Mouse (Mus musculus) gastrocnemius, adult 2 months (tissue): ENCODE data around the gene Rarb. TPM values are rescaled to one million over a fixed set of nuclear protein-coding genes. Genes with fewer than 3 reads are reported as not detected.
"Not testable (repeated sequence)": the region's sequence is repeated elsewhere in the genome, so short reads cannot be mapped to it uniquely, and the experiment has no call there.

ENCODE experiments used
- DNase-seq: peaks from one replicate; pipeline ENCODE4 v3.0.0; 2022
- H3K27ac ChIP-seq: fragments of 200-600 bp; 2 replicates; pipeline ENCODE4 v1.8.1; 2022; ENCODE audit warnings: mild to moderate bottlenecking
- H3K4me3 ChIP-seq: fragments of 200-600 bp; 2 replicates; pipeline ENCODE4 v1.8.1; 2022; ENCODE audit warnings: mild to moderate bottlenecking, moderate library complexity
- CTCF ChIP-seq: fragments of 200-600 bp; IDR thresholded peaks from 2 replicates; pipeline ENCODE4 v1.8.1; 2022; ENCODE audit warnings: antibody characterized with exemption, mild to moderate bottlenecking, moderate library complexity
- intact Hi-C: fragments of 180-260 bp; cut with DNase I; formaldehyde crosslinking; loops from one replicate; pipeline ENCODE4 v1.15.1; 2025
- total RNA-seq, 2 experiments: library from RNA; stranded (reverse); gene quantifications; 2 replicates each; pipeline ENCODE4 v1.2.3; 2021

The Rarb gene
- total RNA-seq, 2 experiments from 2014 or later = 12.9 to 13.1 TPM

- Histone ChIP-seq H3K27ac (no peak overlapping the region), H3K4me3 (no peak overlapping the region)
- no peak for TF ChIP-seq CTCF
- intact Hi-C loops = no loop called here
- no peak for DNase-seq
Observed at GRCm38 (mm10) chr14:16762773-16763172, 56.2 kb downstream of the Rarb start.

- Histone ChIP-seq H3K4me3 (no peak overlapping the region), H3K27ac (no peak overlapping the region)
- no peak for TF ChIP-seq CTCF
- intact Hi-C loops = no loop called here
- DNase-seq = no peak
Observed at GRCm38 (mm10) chr14:16758773-16759434, 60.1 kb downstream of the Rarb start.

GRCm38 (mm10) chr14:16755601-16756000 lies 63.4 kb downstream of the Rarb start:
- H3K27ac ChIP-seq, DNase-seq, intact Hi-C loops, H3K4me3 ChIP-seq: not testable (repeated sequence)

- no peak overlapping the region for H3K4me3 ChIP-seq
- no peak for DNase-seq
- no peak overlapping the region for H3K27ac ChIP-seq
- intact Hi-C loops = no loop called here
- no peak for TF ChIP-seq CTCF
Observed at GRCm38 (mm10) chr14:16752648-16753047, 66.3 kb downstream of the Rarb start.

- TF ChIP-seq CTCF = no peak
- intact Hi-C loops = no loop called here
Observed at GRCm38 (mm10) chr14:16746982-16747578, 71.9 kb downstream of the Rarb start.

GRCm38 (mm10) chr14:16740982-16741739 lies 77.8 kb downstream of the Rarb start:
- TF ChIP-seq CTCF = no peak
- intact Hi-C loops = no loop called here
- Histone ChIP-seq H3K27ac (no peak overlapping the region), H3K4me3 (peak overlapping the region; percentile 7; the same call in 1 of the 2 replicates)
- no peak for DNase-seq

More at GRCm38 (mm10) chr14:16746982-16747578, 71.9 kb downstream of the Rarb start:
- Histone ChIP-seq H3K4me3 (no peak overlapping the region), H3K27ac (no peak overlapping the region)
- DNase-seq = no peak

- intact Hi-C loops = no loop called here
- TF ChIP-seq CTCF = no peak
- H3K4me3 ChIP-seq = no peak overlapping the region
- no peak for DNase-seq
- no peak overlapping the region for H3K27ac ChIP-seq
Observed at GRCm38 (mm10) chr14:16738538-16738937, 80.4 kb downstream of the Rarb start.

GRCm38 (mm10) chr14:16737781-16738180 lies 81.2 kb downstream of the Rarb start:
- intact Hi-C loops = no loop called here
- Histone ChIP-seq H3K4me3 (no peak overlapping the region), H3K27ac (no peak overlapping the region)
- TF ChIP-seq CTCF = no peak
- DNase-seq = no peak

GRCm38 (mm10) chr14:16735331-16736012 lies 83.5 kb downstream of the Rarb start:
- H3K4me3 ChIP-seq = no peak overlapping the region
- no peak overlapping the region for H3K27ac ChIP-seq
- intact Hi-C loops = no loop called here
- no peak for DNase-seq
- TF ChIP-seq CTCF = no peak

GRCm38 (mm10) chr14:16733595-16734298 lies 85.2 kb downstream of the Rarb start:
- no peak for DNase-seq
- TF ChIP-seq CTCF = no peak
- H3K27ac ChIP-seq = no peak overlapping the region
- no peak overlapping the region for H3K4me3 ChIP-seq
- intact Hi-C loops = no loop called here

GRCm38 (mm10) chr14:16732054-16732453 lies 86.9 kb downstream of the Rarb start:
- intact Hi-C loops = no loop called here
- Histone ChIP-seq H3K27ac (no peak overlapping the region), H3K4me3 (no peak overlapping the region)
- no peak for DNase-seq
- no peak for TF ChIP-seq CTCF

GRCm38 (mm10) chr14:16728175-16728838 lies 90.6 kb downstream of the Rarb start:
- Histone ChIP-seq H3K27ac (no peak overlapping the region), H3K4me3 (no peak overlapping the region)
- no peak for DNase-seq
- intact Hi-C loops = no loop called here
- no peak for TF ChIP-seq CTCF
